Mouse (Mus musculus) ovary, postnatal 14 days (tissue): ENCODE data around the gene Ncf2.

Experiments used
- DNase-seq: peaks from one replicate; pipeline ENCODE4 v3.0.0; 2022; ENCODE audit warnings: low spot score

The Ncf2 gene

DNA sequence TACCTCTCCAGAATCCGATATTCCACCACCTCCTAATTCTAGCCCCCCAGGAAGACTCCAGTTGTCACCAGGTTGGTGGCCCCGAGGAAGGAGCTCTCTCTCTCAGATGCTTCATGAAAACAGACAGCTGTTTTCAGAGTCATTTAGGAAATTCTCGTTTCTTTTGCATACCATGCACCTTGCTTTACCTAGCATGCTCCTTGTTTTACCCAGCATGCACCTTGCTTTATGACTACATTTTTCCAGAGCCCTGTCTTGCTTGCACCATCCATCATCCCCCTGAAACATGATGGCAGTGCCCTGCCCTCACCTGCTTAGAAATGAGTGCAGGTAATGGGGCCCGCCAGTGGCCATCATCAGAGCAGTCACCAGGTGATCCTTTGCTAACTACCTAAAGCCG is 31.6 kb downstream of the Ncf2 start:
- DNase-seq, result no peak

GRCm38 (mm10) chr1:152832316-152832715 is 32.3 kb downstream of the Ncf2 start:
- no peak for DNase-seq

DNA sequence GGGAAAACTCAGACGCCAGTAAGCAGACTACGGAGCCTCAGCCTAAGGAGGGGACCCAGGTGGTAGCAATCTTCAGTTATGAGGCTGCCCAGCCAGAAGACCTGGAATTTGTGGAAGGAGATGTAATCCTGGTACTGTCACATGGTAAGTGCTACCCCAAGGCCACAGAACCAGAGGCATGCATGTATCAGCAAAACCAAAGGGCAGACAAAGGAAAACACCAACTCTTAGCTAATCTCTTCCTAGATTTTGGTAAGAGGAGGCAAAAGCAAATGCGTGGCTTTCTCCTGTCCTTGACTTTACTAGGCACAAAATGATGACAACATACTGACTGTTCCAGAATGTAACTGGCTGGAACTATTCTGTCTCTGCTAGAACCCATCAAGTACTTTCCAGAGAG is 35.1 kb downstream of the Ncf2 start:
- DNase-seq, result no peak

- no peak for DNase-seq
Observed at GRCm38 (mm10) chr1:152838026-152838702, 38.2 kb downstream of the Ncf2 start.

- no peak for DNase-seq
Observed at GRCm38 (mm10) chr1:152838841-152839240, 38.8 kb downstream of the Ncf2 start.

GRCm38 (mm10) chr1:152840343-152840742 is 40.3 kb downstream of the Ncf2 start:
- no peak for DNase-seq

- no peak for DNase-seq
Observed at GRCm38 (mm10) chr1:152841057-152841456, 41.1 kb downstream of the Ncf2 start.

DNA sequence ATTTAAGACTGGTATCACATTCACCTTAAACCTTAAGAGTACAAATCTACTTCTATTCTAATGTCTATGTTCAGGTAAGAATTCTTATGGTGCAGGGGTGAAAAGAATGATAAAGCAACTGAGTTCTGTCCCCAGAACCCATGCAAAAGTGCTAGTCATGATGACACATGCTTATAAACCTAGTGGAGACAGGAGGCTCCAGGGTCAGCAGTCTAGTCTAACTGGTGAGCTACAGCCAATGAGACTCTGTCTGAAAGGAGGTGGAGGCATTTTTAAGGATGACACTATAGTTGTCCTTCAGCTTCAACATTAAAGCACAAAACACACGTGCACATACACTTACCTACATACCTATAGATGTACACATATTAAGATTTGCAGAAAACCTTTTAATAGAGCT is 44.6 kb downstream of the Ncf2 start:
- DNase-seq, result no peak

DNA sequence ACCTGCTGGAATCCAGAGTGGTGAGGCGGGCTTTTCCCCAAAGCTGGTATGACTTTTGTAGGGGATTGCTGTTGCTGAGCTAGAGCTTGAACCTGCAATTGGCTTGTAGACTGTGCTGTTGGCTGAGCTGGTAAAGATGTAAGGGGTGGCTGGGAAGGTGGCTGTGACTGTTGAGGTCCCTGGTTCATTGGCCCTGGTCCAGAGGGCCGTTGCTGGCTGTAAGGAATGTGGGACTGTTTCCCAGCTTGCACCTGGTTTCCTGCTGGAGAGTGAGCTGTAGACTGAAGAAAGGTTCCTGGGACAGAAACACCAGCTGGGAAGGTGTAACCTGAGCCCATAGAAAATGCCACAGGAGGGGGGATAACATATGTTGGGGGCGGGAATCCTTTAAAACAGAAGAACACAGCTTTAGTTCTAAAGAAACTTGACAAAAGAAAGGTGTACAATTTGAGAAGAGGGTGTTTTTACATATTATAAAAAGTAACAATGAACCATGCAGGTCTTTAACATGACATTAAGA is 45.3 kb downstream of the Ncf2 start:
- no peak for DNase-seq

- no peak for DNase-seq
Observed at GRCm38 (mm10) chr1:152846856-152847255, 46.9 kb downstream of the Ncf2 start.

GRCm38 (mm10) chr1:152869901-152870300 is 69.9 kb downstream of the Ncf2 start:
- DNase-seq, result no peak

DNA sequence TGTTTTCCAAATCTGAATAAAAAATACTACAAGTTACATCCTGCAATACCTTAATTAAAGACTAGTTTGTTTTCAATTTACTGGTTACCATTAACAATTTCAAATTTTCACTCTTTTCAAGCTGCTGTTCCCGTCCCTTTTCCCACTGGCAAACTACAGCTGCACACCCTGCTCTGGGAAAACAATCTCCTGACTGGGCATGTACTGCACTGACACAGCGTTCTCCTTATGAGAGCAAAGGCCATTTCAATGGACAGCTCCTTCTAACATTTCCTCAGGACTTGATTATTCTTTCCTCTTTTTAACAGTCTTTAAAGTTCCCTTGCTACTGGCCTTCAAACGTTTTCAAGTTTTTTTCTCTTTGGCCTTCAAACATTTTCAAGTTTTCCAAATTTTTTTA is 71.0 kb downstream of the Ncf2 start:
- DNase-seq, result no peak
